Mouse (Mus musculus): ENCODE results near the gene Ndrg3.
"Not testable (repeated sequence)": the region's sequence is repeated elsewhere in the genome, so short reads cannot be mapped to it uniquely, and the experiment has no call there.

Ndrg3 gene

DNA sequence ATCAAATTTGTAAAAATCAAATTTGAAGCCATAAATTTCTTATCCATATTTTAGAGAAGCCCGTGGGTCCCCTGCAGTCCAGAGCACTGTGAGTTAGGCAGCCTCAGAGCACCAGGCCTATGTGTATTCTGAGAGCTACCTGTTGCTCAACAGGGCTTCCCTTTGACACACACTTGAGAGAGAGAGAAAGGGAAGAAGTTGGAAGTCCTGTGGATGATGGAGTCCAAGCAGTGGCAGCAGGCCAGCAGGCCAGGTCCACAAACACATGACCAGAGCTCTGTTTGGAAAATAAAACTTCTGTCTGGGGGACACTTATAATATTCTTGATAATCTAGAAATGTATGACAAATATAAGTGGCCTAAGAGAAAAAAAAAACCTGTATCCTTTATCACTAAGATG lies 58.4 kb downstream of the Ndrg3 start:
- no peak for DNase-seq

DNA sequence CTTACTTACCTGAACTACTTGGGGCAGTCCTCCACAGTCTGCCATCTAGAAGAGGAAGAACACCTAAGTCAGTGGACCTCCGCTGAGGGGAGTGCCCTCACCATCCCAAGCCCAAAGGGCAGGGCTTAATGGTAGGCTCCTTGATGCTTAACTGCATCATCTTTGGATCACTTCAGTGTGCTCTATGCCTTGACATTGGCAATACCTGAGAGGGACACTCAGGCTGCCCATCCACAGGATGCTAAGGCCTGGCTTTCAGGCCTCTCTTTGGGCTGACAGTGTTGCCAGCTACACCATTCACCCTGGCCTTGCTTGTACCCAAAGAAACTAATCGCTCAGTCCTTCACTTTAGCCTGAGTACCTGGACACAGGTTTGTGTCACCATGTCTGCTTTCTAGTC lies 60.4 kb downstream of the Ndrg3 start:
- DNase-seq, result no peak

DNA sequence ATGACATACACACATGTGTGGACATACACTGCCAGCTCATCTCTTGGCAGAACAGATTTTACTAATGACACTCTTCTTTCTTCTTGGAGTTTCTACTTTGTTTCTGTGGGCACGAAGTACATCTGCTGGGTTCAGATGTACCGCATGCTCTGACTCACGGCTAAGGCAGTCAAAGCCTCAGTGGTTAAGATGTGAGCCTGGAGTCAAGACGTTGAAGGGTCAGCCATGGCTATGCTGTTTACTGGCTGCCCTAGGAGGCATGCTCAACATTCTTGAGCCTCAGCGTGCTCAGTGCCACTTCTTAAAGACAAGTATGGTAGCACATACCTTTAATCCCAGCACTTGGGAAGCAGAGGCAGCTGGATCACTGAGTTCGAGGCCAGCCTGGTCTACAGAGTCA lies 61.3 kb downstream of the Ndrg3 start:
- no peak for DNase-seq

DNA sequence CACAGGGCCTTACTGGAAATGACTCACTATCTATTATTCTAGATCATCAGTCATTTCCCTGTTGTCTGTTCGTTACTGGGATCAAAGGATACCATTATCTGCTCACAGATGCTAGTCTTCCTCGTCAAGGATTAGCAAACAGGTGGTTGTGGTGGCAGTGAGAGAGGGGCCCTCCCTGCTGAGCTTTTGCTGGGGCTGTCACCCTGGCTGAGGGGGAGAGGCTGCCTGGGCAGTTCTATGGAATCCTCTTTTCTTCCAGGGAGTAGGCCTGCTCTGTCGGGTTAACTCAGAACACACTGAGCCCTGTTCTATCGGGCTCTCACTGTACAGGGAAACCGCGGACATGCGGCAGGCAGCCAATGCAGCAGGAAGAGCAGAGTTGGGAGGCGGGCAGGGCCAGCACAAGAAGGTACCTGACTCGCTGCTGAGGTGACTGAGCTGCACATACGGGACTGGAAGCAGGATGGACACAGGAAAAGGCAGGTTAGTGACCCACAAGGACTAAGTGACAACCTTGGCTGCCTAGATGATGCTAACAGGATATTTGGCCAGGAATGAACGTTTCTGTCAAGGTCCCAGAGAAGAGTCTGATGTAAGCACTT lies 62.2 kb downstream of the Ndrg3 start:
- DNase-seq, result no peak

DNA sequence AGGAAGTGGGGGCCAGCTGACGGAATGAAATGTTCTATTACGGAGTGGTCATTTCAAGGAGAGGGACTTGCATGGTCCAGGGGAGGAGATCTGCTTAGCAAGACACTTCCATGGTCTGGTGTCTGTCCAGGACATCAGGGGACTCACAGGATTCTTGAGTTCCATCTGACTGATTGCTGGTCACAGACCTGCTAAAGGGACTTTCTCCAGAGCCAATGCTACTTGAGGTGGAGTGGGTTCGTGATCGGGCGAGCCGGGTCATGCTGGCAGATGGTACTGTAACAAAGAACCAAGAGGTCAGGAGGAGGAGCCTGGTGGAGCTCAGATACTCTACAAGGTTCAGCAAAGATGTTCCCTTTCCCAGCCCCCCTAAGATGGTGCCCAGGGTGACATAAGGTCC lies 63.2 kb downstream of the Ndrg3 start:
- no peak for DNase-seq

DNA sequence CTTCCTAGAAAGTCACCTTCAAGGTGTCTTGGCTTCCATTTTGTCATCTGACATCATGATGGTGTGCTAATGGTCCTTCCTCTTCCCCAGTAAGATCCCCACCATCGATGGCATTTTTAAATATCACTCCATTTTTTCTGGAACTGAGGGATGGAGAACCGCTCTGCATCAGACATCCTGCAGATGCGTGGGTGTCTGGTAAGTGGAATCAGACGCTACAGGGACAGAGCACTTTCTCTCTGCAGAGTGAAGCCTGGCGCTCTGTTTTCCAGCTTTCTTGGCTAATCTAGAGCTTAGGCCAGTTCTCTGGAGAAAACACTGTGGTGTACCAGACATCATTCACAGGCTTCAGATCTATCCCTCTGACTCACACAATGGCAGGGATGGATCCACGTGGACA lies 64.2 kb downstream of the Ndrg3 start:
- DNase-seq, result no peak

DNA sequence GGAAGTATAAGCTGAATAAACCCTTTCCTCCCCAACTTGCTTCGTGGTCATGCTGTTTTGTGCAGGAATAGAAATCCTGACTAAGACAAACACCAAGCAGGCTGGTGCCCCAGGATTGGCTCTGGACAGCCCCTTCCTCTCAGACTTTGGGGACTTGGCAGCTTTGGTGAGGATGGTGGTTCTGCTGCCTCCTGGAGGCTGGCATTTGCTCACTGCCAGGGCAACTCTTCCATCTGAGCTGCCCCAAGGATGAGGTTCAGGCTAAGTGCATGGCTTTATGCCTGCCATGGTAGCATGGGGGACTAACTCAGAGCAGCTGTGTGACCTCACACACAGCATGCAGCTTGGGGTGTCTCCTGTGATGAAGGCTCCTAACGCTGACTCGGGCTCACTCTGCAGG lies 66.2 kb downstream of the Ndrg3 start:
- DNase-seq, result not testable (repeated sequence)

DNA sequence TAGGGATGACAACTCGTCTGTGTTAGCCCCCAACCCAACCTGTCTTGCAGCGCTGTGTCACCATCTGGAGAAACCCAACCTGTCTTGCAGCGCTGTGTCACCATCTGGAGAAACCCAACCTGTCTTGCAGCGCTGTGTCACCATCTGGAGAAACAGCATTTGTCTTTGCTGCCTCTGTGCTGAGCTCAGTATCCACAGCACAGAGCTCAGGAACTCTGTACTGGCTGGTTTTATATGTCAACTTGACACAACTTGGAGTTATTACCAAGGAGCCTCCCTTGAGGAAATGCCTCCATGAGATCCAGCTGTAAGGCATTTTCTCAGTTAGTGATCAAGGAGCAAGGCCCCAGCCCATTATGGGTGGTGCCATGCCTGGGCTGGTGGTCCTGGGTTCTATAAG lies 66.8 kb downstream of the Ndrg3 start:
- DNase-seq, result not testable (repeated sequence)

DNA sequence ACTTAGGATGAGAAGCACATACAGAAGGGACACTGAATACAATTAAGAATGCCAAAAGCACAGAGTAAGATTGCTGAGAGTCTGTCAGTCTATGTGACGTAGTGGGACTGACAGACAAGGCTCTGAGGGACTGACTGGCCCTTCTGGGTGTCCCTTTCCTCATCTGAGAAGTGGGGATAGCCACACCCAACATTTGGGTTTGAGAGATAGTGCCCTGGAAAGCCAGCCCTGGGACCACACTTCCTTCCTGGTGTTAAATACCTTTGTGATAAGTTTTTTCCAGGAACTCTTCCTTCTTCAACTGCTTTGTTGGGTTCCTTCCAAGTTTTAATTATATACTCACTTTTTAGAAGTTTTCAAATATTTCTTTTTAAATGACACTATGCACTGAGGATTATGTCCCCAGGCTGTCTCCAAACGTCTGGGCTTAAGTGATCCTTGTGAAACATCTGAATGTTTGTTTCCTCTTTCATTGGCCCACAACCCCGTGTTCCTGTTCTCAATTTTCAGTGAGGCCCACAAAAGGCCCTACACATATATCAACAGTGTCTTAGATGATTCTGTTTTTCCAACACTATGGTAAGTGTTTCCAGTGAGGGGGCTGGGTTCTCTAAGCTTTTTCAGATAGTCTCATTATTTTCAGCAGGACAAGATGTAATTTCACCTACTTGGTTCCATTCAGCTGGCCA lies 67.5 kb downstream of the Ndrg3 start:
- DNase-seq, result no peak

DNA sequence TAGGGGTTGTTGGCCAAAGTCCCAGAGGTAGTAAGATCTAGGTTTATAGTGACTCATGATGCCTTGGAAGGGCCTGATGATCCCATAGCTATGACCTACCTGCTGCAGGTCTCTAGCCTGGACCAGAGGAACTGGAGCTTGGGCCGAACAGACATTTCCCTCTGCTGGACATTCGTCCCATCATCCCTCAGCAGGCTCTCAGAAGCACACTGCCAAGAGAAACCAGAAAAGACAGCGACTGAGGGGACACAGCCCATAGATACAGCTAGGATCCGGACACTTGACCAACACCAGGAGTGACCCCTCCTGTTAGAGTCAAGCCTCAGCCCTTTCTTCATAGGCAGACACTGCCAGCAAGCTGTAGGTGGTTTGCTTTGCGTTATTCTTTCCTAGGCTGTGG lies 68.8 kb downstream of the Ndrg3 start:
- no peak for DNase-seq

DNA sequence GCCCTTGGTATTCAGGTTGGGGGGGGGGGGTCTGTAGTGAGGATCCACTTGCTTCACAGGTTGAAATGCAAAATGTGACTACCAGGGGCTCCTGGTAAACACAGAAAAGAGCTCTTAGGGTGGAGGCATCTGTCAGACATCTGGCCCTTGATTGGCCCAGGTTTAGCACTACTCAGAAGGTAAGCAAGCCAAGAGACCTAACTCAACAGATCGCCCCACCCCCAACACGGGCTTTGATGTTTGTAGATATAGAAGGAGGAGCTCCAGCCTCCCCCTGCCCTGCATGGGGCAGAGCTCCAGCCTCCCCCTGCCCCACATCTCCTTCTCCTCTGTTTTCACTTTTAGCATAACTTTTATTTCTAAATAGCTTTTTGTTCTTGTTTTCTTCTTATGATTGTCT lies 72.1 kb downstream of the Ndrg3 start:
- no peak for DNase-seq

DNA sequence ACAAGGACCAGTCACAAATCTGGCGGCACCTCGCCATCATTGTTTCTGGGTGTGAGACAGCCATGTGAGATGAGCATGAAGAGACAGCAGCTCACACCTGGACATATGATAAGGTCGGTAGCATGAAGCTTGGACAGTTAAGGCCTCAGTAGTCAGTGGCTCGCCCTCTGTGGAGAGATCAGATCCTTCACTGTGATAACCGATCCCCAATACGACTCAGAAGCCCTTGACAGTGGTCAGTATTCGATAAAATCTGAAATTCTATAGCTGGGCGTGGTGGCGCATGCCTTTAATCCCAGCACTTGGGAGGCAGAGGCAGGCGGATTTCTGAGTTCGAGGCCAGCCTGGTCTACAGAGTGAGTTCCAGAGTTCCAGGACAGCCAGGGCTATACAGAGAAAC lies 72.7 kb downstream of the Ndrg3 start:
- not testable (repeated sequence) for DNase-seq

DNA sequence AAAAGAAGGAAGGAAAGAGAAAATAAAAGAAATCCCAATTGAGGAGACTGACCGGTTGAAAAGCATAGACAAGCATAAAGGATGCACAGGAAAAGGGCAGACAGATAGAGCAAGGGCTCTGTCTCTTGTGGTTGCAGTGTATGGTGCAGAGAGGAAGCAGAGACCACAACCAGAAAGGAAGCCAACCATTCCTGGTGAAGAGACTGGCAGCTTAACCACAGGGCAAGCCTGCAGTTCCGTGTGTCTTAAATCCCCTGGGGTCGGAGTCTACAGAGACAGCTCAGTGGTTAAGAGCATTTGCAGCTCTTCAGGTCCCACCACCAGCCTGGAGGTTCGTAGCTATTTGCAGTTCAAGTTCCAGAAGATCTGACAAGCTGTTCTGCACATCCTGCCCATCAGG lies 73.3 kb downstream of the Ndrg3 start:
- DNase-seq, result no peak

DNA sequence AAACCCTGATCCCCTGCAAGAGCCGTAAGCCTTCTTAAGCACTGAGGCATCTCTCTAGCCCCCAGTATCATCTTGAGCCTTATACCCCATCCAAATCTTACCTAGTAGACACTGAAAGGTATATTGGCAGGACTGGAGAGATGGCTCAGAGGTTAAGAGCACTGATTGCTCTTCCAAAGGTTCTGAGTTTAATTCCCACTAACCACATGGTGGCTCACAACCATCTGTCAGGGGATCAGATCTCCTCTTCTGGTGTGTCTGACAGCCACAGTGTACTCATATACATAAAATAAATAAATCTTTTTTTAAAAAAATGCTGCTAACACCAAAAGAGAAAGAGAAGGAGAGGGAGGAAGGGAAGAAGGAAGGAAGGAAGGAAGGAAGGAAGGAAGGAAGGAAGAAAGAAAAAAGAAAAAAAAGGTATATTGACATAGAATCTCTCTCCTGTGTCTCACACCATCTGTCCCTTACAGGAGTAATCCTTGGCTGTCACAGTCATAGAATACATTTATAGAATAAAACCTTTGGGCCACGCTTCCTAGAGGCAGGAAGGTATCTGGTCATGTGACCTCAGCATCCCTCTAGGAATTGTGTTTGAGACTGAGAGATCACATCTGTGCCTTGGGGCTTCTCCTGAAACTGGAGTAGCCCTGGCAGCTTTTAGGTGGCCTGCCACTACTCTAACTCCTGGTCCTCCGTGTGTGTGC lies 75.3 kb downstream of the Ndrg3 start:
- no peak for DNase-seq

DNA sequence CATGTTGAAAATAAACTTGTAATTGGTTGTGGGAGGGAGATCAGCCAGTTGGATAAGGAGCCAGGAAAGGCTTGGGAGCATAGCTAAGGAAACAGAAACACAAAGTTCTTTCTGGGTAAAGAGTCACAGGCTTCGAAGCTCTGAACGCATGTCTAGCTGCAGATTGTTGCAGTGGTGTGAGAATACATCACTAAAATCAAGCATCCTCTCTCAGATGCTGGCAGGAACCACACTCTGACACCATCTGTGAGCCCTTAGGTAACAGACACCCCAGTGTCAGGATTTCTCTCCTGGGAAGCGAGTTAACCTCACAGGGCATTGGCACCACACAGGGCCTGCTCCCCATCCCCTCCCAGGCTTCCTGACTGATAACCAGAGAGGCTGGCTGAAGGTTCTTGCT lies 76.3 kb downstream of the Ndrg3 start:
- DNase-seq, result no peak

DNA sequence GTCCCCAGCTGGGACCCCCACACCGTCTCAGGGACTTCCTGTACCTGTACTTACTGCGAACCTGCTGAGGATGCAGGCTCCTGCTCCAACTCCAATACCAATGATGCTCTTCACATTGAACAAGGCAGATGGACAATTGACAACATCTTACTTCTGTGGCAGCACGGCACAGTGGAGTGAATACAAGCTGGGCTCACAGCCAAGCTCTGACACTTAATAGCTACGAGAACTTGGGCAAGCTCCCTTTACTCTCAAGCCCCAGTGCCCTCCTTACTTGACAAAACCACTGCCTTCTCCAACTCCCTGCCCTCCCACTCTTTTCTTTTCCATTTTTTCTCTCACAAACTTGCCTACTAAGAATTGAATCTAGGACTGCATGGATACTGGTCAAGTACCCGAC lies 78.7 kb downstream of the Ndrg3 start:
- no peak for DNase-seq

DNA sequence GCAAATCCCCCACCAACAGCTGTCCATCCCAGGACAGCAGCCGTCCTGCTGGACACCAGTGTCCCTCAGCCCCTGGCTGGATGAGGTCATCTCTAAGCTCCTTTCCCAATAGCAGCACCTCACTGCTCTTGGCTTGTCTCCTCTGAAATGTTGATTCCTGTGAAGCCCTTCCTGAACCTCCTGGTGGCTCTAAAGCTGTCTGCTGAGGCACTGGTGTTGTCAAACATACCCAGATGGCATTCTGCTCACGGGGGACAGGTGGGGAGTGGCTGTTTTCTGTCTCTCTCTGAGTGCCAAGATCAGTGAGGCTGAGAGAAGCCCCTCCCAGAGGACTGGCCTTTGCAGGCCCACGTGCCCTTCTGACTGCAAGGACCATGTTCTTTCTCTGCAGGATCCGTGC lies 85.9 kb downstream of the Ndrg3 start:
- DNase-seq, result not testable (repeated sequence)

DNA sequence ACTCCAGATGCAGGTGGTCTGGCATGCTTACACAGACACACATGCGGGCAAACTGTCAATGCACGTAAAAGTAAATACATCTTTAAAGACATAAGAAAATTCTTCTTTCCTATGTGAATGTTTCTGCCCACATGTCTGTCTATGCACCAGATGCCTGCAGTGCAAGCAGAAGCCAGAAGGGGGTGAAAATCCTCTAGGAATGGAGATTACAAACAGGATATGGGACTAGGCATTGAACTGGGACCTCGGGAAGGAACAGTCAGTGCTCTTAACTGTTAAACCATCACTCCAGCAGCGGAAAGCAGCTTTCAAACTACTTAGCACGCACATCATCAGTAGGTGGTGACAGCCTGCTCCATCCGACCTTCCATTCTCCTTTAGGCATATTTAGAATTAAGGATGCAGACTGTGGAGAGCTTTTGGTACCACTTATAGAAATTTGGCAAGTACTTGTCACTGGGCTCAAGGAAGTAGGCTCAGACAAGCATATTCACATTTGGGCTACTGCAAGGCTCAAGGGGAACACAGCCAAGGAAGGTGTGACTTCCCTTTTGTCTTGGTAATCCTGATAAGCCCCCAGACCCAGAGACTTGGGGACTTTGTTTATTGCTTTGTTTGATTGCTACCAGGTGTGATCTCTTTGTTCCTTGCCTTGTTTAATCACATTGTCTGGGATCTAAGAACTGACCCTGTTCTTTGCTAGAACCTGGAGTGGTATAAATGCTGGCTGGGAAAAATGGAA lies 86.7 kb downstream of the Ndrg3 start:
- DNase-seq, result peak; percentile 76

DNA sequence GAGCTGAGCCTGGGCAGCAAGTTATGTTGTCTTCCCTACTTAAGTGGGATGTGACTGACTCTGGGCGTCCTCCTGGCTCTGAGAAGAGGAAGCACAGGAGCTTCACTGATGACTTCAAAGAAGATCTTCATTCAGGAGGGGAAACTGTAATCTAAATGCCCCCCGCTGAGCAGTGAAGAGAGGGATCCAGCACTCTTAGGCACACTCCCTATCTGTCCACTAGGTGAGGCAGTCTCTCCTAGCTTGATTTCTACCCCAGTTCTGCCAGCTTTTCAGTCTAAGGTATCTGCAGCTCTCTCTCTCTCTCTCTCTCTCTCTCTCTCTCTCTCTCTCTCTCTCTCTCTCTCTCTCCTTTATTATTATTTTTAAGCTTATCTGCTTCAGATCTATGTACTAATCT lies 88.5 kb downstream of the Ndrg3 start:
- no peak for DNase-seq

DNA sequence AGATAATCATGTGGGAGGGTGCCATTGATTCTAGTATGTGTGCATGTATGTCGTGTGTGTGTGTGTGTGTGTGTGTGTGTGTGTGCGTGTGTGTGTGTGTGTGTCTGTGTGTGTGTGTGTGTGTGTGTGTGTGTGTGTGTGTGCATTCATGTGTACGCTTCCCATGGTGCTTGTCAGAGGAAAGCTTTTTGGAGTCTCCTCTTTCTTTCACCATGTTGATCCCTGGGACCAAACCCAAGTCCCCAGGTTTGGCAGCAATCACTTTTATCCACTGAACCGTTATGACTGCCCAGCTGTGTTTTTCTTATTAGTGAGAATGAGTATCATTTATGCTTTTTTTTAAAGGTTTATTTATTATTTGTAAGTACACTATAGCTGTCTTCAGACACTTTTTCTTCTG lies 89.4 kb downstream of the Ndrg3 start:
- not testable (repeated sequence) for DNase-seq

DNA sequence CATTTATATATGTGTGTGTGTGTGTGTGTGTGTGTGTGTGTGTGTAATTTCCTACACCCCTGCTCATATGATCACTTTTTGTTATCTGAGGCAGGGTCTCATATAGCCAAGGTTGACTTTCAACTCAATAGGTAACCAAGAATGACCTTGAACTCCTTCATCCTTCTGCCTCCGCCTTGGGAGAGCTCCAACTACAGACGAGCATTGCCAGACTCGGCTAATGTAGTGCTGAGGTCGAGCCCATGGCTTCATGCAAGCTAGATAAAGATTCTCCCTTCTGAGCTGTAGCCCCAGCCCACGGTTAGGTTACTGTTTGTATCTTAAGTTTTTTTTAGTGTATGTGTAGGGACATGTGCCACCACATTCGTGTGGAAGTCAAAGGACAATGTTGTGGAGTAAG lies 90.0 kb downstream of the Ndrg3 start:
- DNase-seq, result no peak

DNA sequence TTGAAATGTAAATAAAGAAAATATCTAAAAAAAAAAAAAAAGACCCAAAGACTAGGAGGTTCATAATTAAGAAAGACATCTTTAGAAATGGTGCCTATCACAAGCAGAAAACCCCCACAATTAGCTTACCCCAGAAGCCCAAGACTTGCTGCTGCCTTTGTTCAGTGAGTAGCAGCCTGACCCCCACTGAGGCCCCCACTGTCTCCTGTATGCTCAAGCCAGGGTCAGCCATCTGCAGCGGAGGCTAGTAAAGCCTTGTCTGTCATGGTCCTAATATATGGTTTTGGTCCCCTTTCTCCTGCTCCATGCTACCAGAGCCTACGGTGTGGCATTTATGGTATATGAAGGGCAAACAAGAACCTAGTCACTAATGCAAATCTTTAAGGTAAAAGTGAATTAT lies 90.5 kb downstream of the Ndrg3 start:
- no peak for DNase-seq

DNA sequence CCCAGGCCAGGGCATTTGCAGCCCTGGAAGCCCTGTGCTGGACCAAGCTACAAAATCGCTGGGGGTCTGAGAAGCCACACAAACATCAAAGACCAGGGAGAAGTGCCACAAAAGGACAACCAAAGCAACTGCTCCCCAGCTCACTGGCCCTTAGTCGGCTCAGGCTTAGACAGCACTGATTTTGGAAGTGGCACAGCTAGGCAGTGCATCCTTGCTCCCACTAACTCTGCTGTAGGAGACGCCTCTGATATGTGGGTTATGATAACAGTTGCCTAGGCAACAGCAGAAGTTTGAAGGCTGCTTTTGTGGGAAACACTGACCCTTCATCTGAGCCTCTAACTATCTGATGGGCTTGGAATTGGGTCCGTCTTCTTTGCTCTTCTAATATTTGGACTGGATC lies 92.7 kb downstream of the Ndrg3 start:
- no peak for DNase-seq

DNA sequence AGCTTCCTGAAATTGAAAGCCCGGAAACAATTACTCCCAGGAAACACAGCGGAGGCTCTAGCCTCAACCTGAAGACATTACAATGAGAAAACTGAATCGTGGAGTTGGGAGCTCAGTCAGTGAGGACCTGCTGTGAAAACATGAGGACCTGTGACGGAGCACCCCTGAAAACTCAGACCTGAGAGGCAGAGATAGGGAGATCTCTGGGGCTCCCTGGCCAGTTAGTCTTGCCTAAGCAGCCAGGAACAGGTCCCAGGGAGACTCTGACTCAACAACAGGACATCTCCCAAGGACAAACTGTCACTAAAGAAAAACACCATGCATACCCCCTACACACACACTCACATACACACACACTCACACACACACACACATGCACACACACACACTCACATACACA lies 93.5 kb downstream of the Ndrg3 start:
- no peak for DNase-seq
